Mouse (Mus musculus) MEL (cell line): Measurements from ENCODE around the gene Dlg2. TPM values are rescaled to one million over a fixed set of nuclear protein-coding genes. Genes with fewer than 3 reads are reported as not detected.

Source experiments
- DNase-seq: peaks from one replicate; pipeline ENCODE4 v3.0.0; 2011; ENCODE audit warnings: low read depth, low spot score
- H3K27ac ChIP-seq: 2 replicates; pipeline ENCODE4 v1.5.1; 2012; ENCODE audit warnings: low read depth, mild to moderate bottlenecking, control low read depth, low read length, moderate library complexity; ENCODE audit not compliant: control insufficient read depth
- H3K27me3 ChIP-seq, 2 experiments: fragments of 150-350 bp in 1 of 2; sonication (generic) in 1 of 2; 2 replicates each; pipeline ENCODE4 v1.6.1; 2012; ENCODE audit warnings: low read length in 2 of 2, mild to moderate bottlenecking in 2 of 2, improper control_type of control experiment in 1 of 2, moderate library complexity in 1 of 2; ENCODE audit not compliant: insufficient read depth in 2 of 2, control insufficient read depth in 1 of 2
- H3K36me3 ChIP-seq, 2 experiments: 2 replicates each; pipeline ENCODE4 v1.6.1; 2012 to 2014; ENCODE audit warnings: low read length in 2 of 2, improper control_type of control experiment in 1 of 2, inconsistent platforms in 1 of 2, mild to moderate bottlenecking in 1 of 2; ENCODE audit not compliant: insufficient read depth in 2 of 2, control insufficient read depth in 1 of 2
- H3K4me1 ChIP-seq, 2 experiments: fragments of 150-350 bp in 1 of 2; sonication (generic) in 1 of 2; 2 replicates each; pipeline ENCODE4 v1.6.1; 2012; ENCODE audit warnings: low read length in 2 of 2, improper control_type of control experiment in 1 of 2, mild to moderate bottlenecking in 1 of 2; ENCODE audit not compliant: insufficient read depth in 2 of 2, control insufficient read depth in 1 of 2
- H3K4me3 ChIP-seq, 2 experiments: fragments of 150-350 bp in 1 of 2; sonication (generic) in 1 of 2; 2 replicates each; pipeline ENCODE4 v1.5.1; 2012; ENCODE audit warnings: low read depth in 2 of 2, low read length in 2 of 2, mild to moderate bottlenecking in 2 of 2, moderate library complexity in 2 of 2, control low read depth in 1 of 2, improper control_type of control experiment in 1 of 2; ENCODE audit not compliant: control insufficient read depth in 1 of 2, insufficient read depth in 1 of 2
- H3K79me2 ChIP-seq: 2 replicates; pipeline ENCODE4 v1.6.1; 2012; ENCODE audit warnings: mild to moderate bottlenecking, low read length, moderate library complexity; ENCODE audit not compliant: control insufficient read depth, poor library complexity, insufficient read depth
- H3K9ac ChIP-seq: 2 replicates; pipeline ENCODE4 v1.6.1; 2012; ENCODE audit warnings: low read depth, mild to moderate bottlenecking, control low read depth, low read length, moderate library complexity; ENCODE audit not compliant: control insufficient read depth, poor library complexity, severe bottlenecking
- H3K9me3 ChIP-seq: fragments of 150-350 bp; sonication (generic); replicated peaks from 2 replicates; pipeline ENCODE4 v1.6.1; 2012; ENCODE audit warnings: mild to moderate bottlenecking, low read length, improper control_type of control experiment, moderate library complexity; ENCODE audit not compliant: insufficient read depth
- BHLHE40 ChIP-seq: IDR thresholded peaks from 2 replicates; pipeline ENCODE4 v1.6.1; 2012; ENCODE audit warnings: low read depth, mild to moderate bottlenecking, inconsistent platforms, low read length, improper control_type of control experiment, borderline replicate concordance
- CHD1 ChIP-seq: IDR thresholded peaks from 2 replicates; pipeline ENCODE4 v1.6.1; 2012; ENCODE audit warnings: low read depth, mild to moderate bottlenecking, inconsistent platforms, low read length, improper control_type of control experiment
- CTCF ChIP-seq, 3 experiments: IDR thresholded peaks in 2 of 3; conservative IDR thresholded peaks in 1 of 3; 2 replicates each; pipeline ENCODE4 v1.5.1; 2011 to 2012; ENCODE audit warnings: low read length in 3 of 3, low read depth in 2 of 3, mild to moderate bottlenecking in 2 of 3, improper control_type of control experiment in 1 of 3, inconsistent platforms in 1 of 3, mixed read lengths in 1 of 3, moderate library complexity in 1 of 3; ENCODE audit not compliant: control insufficient read depth in 1 of 3, insufficient read depth in 1 of 3, poor library complexity in 1 of 3, severe bottlenecking in 1 of 3
- EP300 ChIP-seq, 2 experiments: IDR thresholded peaks; 2 replicates each; pipeline ENCODE4 v1.6.1; 2011; ENCODE audit warnings: improper control_type of control experiment in 2 of 2, low read length in 2 of 2, low read depth in 1 of 2, mild to moderate bottlenecking in 1 of 2
- ETS1 ChIP-seq: IDR thresholded peaks from 2 replicates; pipeline ENCODE4 v1.6.1; 2012; ENCODE audit warnings: low read depth, mild to moderate bottlenecking, inconsistent platforms, low read length, improper control_type of control experiment, moderate library complexity
- GATA1 ChIP-seq: IDR thresholded peaks from 2 replicates; pipeline ENCODE4 v1.6.1; 2011; ENCODE audit warnings: low read depth, low read length, improper control_type of control experiment
- HCFC1 ChIP-seq: IDR thresholded peaks from 2 replicates; pipeline ENCODE4 v1.6.1; 2012; ENCODE audit warnings: low read depth, mild to moderate bottlenecking, inconsistent platforms, low read length, improper control_type of control experiment, moderate library complexity
- KAT2A ChIP-seq: conservative IDR thresholded peaks from 2 replicates; pipeline ENCODE4 v1.6.1; 2012; ENCODE audit warnings: low read depth, low read length, improper control_type of control experiment, inconsistent platforms
- MAX ChIP-seq: IDR thresholded peaks from 2 replicates; pipeline ENCODE4 v1.6.1; 2011; ENCODE audit warnings: low read length, improper control_type of control experiment
- MAZ ChIP-seq: IDR thresholded peaks from 2 replicates; pipeline ENCODE4 v1.6.1; 2012; ENCODE audit warnings: low read depth, mild to moderate bottlenecking, inconsistent platforms, low read length, improper control_type of control experiment
- MEF2A ChIP-seq: IDR thresholded peaks from 2 replicates; pipeline ENCODE4 v1.6.1; 2014; ENCODE audit warnings: low read depth, mild to moderate bottlenecking, inconsistent platforms, low read length, improper control_type of control experiment; ENCODE audit not compliant: poor library complexity, insufficient replicate concordance, severe bottlenecking; ENCODE audit errors: extremely low read depth
- MXI1 ChIP-seq: IDR thresholded peaks from 2 replicates; pipeline ENCODE4 v1.6.1; 2011; ENCODE audit warnings: mild to moderate bottlenecking, low read depth, low read length, improper control_type of control experiment
- MYB ChIP-seq: IDR thresholded peaks from 2 replicates; pipeline ENCODE4 v1.6.1; 2011; ENCODE audit warnings: mild to moderate bottlenecking, low read depth, low read length, improper control_type of control experiment
- MYC ChIP-seq: IDR thresholded peaks from 2 replicates; pipeline ENCODE4 v1.6.1; 2011; ENCODE audit warnings: low read depth, mild to moderate bottlenecking, low read length, improper control_type of control experiment, moderate library complexity
- NRF1 ChIP-seq: IDR thresholded peaks from 2 replicates; pipeline ENCODE4 v1.6.1; 2014; ENCODE audit warnings: low read depth, mild to moderate bottlenecking, inconsistent platforms, low read length, improper control_type of control experiment, moderate library complexity; ENCODE audit not compliant: poor library complexity, insufficient read depth, severe bottlenecking
- POLR2AphosphoS2 ChIP-seq: IDR thresholded peaks from 2 replicates; pipeline ENCODE4 v1.6.1; 2011; ENCODE audit warnings: low read length, improper control_type of control experiment
- SMC3 ChIP-seq: IDR thresholded peaks from 2 replicates; pipeline ENCODE4 v1.6.1; 2011; ENCODE audit warnings: low read depth, low read length, improper control_type of control experiment
- TAL1 ChIP-seq: IDR thresholded peaks from 2 replicates; pipeline ENCODE4 v1.6.1; 2012; ENCODE audit warnings: mild to moderate bottlenecking, inconsistent platforms, low read length, moderate library complexity, mixed read lengths
- TBP ChIP-seq: IDR thresholded peaks from 2 replicates; pipeline ENCODE4 v1.8.0; 2011; ENCODE audit warnings: low read depth, low read length, improper control_type of control experiment
- TCF12 ChIP-seq: IDR thresholded peaks from 2 replicates; pipeline ENCODE4 v1.6.1; 2014; ENCODE audit warnings: low read depth, mild to moderate bottlenecking, inconsistent platforms, low read length, improper control_type of control experiment, moderate library complexity
- USF2 ChIP-seq, 2 experiments: IDR thresholded peaks; 2 replicates each; pipeline ENCODE4 v1.6.1; 2011 to 2012; ENCODE audit warnings: improper control_type of control experiment in 2 of 2, low read length in 2 of 2, borderline replicate concordance in 1 of 2, inconsistent platforms in 1 of 2, low read depth in 1 of 2, mild to moderate bottlenecking in 1 of 2; ENCODE audit not compliant: insufficient read depth in 1 of 2
- ZC3H11A ChIP-seq: IDR thresholded peaks from 2 replicates; pipeline ENCODE4 v1.6.1; 2012; ENCODE audit warnings: low read depth, mild to moderate bottlenecking, inconsistent platforms, low read length, improper control_type of control experiment
- ZMIZ1 ChIP-seq: IDR thresholded peaks from 2 replicates; pipeline ENCODE4 v1.6.1; 2012; ENCODE audit warnings: low read depth, mild to moderate bottlenecking, inconsistent platforms, low read length, improper control_type of control experiment, moderate library complexity
- polyA plus RNA-seq, 2 experiments: library from polyadenylated mRNA; stranded (reverse) in 1 of 2; unstranded in 1 of 2; fragments of >175 nt in 1 of 2; fragments of >200 nt in 1 of 2; gene quantifications; 2 replicates each; pipeline versions ENCODE4 v1.2.1 to v1.2.4; 2012; ENCODE audit warnings: low replicate concordance in 2 of 2, low read depth in 1 of 2; ENCODE audit not compliant: insufficient read length in 2 of 2, insufficient read depth in 1 of 2, missing spikeins in 1 of 2
- total RNA-seq: library from RNA; depleted of rRNA; stranded (reverse); fragments of 300-350 nt; gene quantifications from 2 replicates; pipeline ENCODE4 v1.2.3, GENCODE M21; 2012

Gene Dlg2
- total and polyA plus RNA-seq, 3 experiments = 0.04 TPM; not detected in 2

GRCm38 (mm10) chr7:91876831-91877230 is 1400.4 kb downstream of the Dlg2 start:
- Histone ChIP-seq H3K9ac (no peak overlapping the region), H3K27me3 (no peaks in the 10 kb centered on the region), H3K36me3 (no peaks in the 10 kb centered on the region), H3K79me2 (no peaks in the 10 kb centered on the region), H3K9me3 (no peaks in the 10 kb centered on the region), H3K27ac (no peak overlapping the region), H3K4me1 (no peaks in the 10 kb centered on the region), H3K4me3 (no peak overlapping the region)
- TF ChIP-seq ZMIZ1 (no peak), CTCF (IDR thresholded peaks at IDR 0.05 in 2 of 3, conservative IDR thresholded peaks at IDR 0.05 in 1 of 3; ENCODE audit: control insufficient read depth in 1 of 3, insufficient read depth in 1 of 3, low read depth in 2 of 3, low read length in 3 of 3, poor library complexity in 1 of 3, severe bottlenecking in 1 of 3) (no peak), BHLHE40 (no peak), SMC3 (no peak), MAX (no peak), GATA1 (no peak), ETS1 (no peak), NRF1 (no peak)
- no peak for DNase-seq

- TF ChIP-seq HCFC1 = no peak
- TF ChIP-seq ETS1 = no peak
- no peak for TF ChIP-seq TAL1
- no peak for TF ChIP-seq CHD1
- no peak for TF ChIP-seq TBP
- TF ChIP-seq POLR2AphosphoS2 = no peak
- TF ChIP-seq MEF2A = no peak
- no peak for TF ChIP-seq CTCF (IDR thresholded peaks at IDR 0.05 in 2 of 3, conservative IDR thresholded peaks at IDR 0.05 in 1 of 3; ENCODE audit: control insufficient read depth in 1 of 3, insufficient read depth in 1 of 3, low read depth in 2 of 3, low read length in 3 of 3, poor library complexity in 1 of 3, severe bottlenecking in 1 of 3)
- TF ChIP-seq MXI1 = no peak
- no peak for TF ChIP-seq MYB
- no peak for TF ChIP-seq USF2 (IDR thresholded peaks at IDR 0.05; ENCODE audit: borderline replicate concordance in 1 of 2, insufficient read depth in 1 of 2, low read depth in 1 of 2, low read length in 2 of 2)
- no peak for TF ChIP-seq MAZ
- no peak for TF ChIP-seq ZC3H11A
- no peak for TF ChIP-seq BHLHE40
- TF ChIP-seq EP300 (IDR thresholded peaks at IDR 0.05; ENCODE audit: low read depth in 1 of 2, low read length in 2 of 2) = no peak
- no peak for TF ChIP-seq TCF12
- no peak for TF ChIP-seq MYC
- no peak for TF ChIP-seq KAT2A
- TF ChIP-seq, all 39 proteins: peak for 0
- DNase-seq = no peak
- Histone ChIP-seq H3K79me2 (no peaks in the 10 kb centered on the region), H3K27ac (no peak overlapping the region), H3K9ac (no peak overlapping the region), H3K27me3 (no peaks in the 10 kb centered on the region), H3K36me3 (no peaks in the 10 kb centered on the region), H3K4me3 (no peak overlapping the region), H3K9me3 (no peaks in the 10 kb centered on the region), H3K4me1 (no peaks in the 10 kb centered on the region)
Measured at GRCm38 (mm10) chr7:91877804-91878203, 1401.3 kb downstream of the Dlg2 start.
